Mouse (Mus musculus): ENCODE results near the gene Mapk1ip1l. TPM values are rescaled to one million over a fixed set of nuclear protein-coding genes. Genes with fewer than 3 reads are reported as not detected.

Mapk1ip1l gene
- total and polyA plus RNA-seq, 3 experiments: 33.8 to 159 (median 59.5) TPM

GRCm38 (mm10) chr14:47287021-47287420, 11.0 kb upstream of the Mapk1ip1l start:
- H3K4me3 ChIP-seq (ENCODE audit: control insufficient read depth in 1 of 2, insufficient read depth in 1 of 2, low read depth in 2 of 2, low read length in 2 of 2): no peak overlapping the region
- H3K36me3 ChIP-seq (ENCODE audit: control insufficient read depth in 1 of 2, insufficient read depth in 2 of 2, low read length in 2 of 2): peaks cover 4 to 33% of the 10 kb centered on the region in 2 experiments; a peak in 3 of 4 replicates
- DNase-seq (ENCODE audit: low read depth, low spot score): no peak
- H3K27me3 ChIP-seq (ENCODE audit: control insufficient read depth in 1 of 2, insufficient read depth in 2 of 2, low read length in 2 of 2): no peaks in the 10 kb centered on the region
- H3K4me1 ChIP-seq (ENCODE audit: control insufficient read depth in 1 of 2, insufficient read depth in 2 of 2, low read length in 2 of 2): peaks cover 10 to 22% of the 10 kb centered on the region in 2 experiments
- no peak overlapping the region for H3K9ac ChIP-seq (ENCODE audit: control insufficient read depth, low read depth, low read length, poor library complexity, severe bottlenecking)
- H3K27ac ChIP-seq (ENCODE audit: control insufficient read depth, low read depth, low read length): no peak overlapping the region
- no peaks in the 10 kb centered on the region for H3K9me3 ChIP-seq (replicated peaks; ENCODE audit: insufficient read depth, low read length)
- peaks cover 26% of the 10 kb centered on the region for H3K79me2 ChIP-seq (ENCODE audit: control insufficient read depth, insufficient read depth, low read length, poor library complexity)
- no peak for TF ChIP-seq POLR2AphosphoS5 (IDR thresholded peaks at IDR 0.05; ENCODE audit: borderline replicate concordance, low read depth, low read length)
- no peak for TF ChIP-seq ZNF384 (IDR thresholded peaks at IDR 0.05; ENCODE audit: low read depth, low read length)
- no peak for TF ChIP-seq CHD1 (IDR thresholded peaks at IDR 0.05; ENCODE audit: low read depth, low read length)
- TF ChIP-seq E2F4 (IDR thresholded peaks at IDR 0.05; ENCODE audit: borderline replicate concordance, low read depth, low read length): no peak
- no peak for TF ChIP-seq MYB (IDR thresholded peaks at IDR 0.05; ENCODE audit: low read depth, low read length)
- no peak for TF ChIP-seq UBTF (IDR thresholded peaks at IDR 0.05; ENCODE audit: borderline replicate concordance, insufficient read depth, low read depth, low read length)
- TF ChIP-seq NELFE (IDR thresholded peaks at IDR 0.05; ENCODE audit: low read depth, low read length): no peak
- no peak for TF ChIP-seq MEF2A (IDR thresholded peaks at IDR 0.05; ENCODE audit: extremely low read depth, insufficient replicate concordance, low read depth, low read length, poor library complexity, severe bottlenecking)
- no peak for TF ChIP-seq TAL1 (IDR thresholded peaks at IDR 0.05; ENCODE audit: low read length)
- TF ChIP-seq POLR2A (IDR thresholded peaks at IDR 0.05; ENCODE audit: control insufficient read depth in 1 of 2, insufficient read depth in 1 of 2, low read depth in 1 of 2, low read length in 2 of 2, poor library complexity in 1 of 2): no peak
- no peak for TF ChIP-seq MAZ (IDR thresholded peaks at IDR 0.05; ENCODE audit: low read depth, low read length)
- TF ChIP-seq CTCF (IDR thresholded peaks at IDR 0.05 in 2 of 3, conservative IDR thresholded peaks at IDR 0.05 in 1 of 3; ENCODE audit: control insufficient read depth in 1 of 3, insufficient read depth in 1 of 3, low read depth in 2 of 3, low read length in 3 of 3, poor library complexity in 1 of 3, severe bottlenecking in 1 of 3): no peak
- TF ChIP-seq USF1 (IDR thresholded peaks at IDR 0.05; ENCODE audit: low read depth, low read length): no peak
- TF ChIP-seq GABPA (IDR thresholded peaks at IDR 0.05; ENCODE audit: low read depth, low read length): no peak
- no peak for TF ChIP-seq HCFC1 (IDR thresholded peaks at IDR 0.05; ENCODE audit: low read depth, low read length)
- TF ChIP-seq MAFK (IDR thresholded peaks at IDR 0.05; ENCODE audit: borderline replicate concordance, low read depth, low read length): no peak

- Histone ChIP-seq H3K9me3 (replicated peaks; ENCODE audit: insufficient read depth, low read length) (no peaks in the 10 kb centered on the region), H3K9ac (ENCODE audit: control insufficient read depth, low read depth, low read length, poor library complexity, severe bottlenecking) (no peak overlapping the region), H3K4me1 (ENCODE audit: control insufficient read depth in 1 of 2, insufficient read depth in 2 of 2, low read length in 2 of 2) (peaks cover 0 to 6% of the 10 kb centered on the region in 2 experiments; a peak in 3 of 4 replicates), H3K27me3 (ENCODE audit: control insufficient read depth in 1 of 2, insufficient read depth in 2 of 2, low read length in 2 of 2) (no peaks in the 10 kb centered on the region), H3K27ac (ENCODE audit: control insufficient read depth, low read depth, low read length) (no peak overlapping the region), H3K79me2 (ENCODE audit: control insufficient read depth, insufficient read depth, low read length, poor library complexity) (peaks cover 3% of the 10 kb centered on the region), H3K4me3 (ENCODE audit: control insufficient read depth in 1 of 2, insufficient read depth in 1 of 2, low read depth in 2 of 2, low read length in 2 of 2) (no peak overlapping the region), H3K36me3 (ENCODE audit: control insufficient read depth in 1 of 2, insufficient read depth in 2 of 2, low read length in 2 of 2) (peaks cover 4 to 14% of the 10 kb centered on the region in 2 experiments; a peak in 3 of 4 replicates)
- TF ChIP-seq POLR2AphosphoS2 (IDR thresholded peaks at IDR 0.05; ENCODE audit: low read length) (no peak), TCF12 (IDR thresholded peaks at IDR 0.05; ENCODE audit: low read depth, low read length) (no peak), KAT2A (conservative IDR thresholded peaks at IDR 0.05; ENCODE audit: low read depth, low read length) (no peak), MEF2A (IDR thresholded peaks at IDR 0.05; ENCODE audit: extremely low read depth, insufficient replicate concordance, low read depth, low read length, poor library complexity, severe bottlenecking) (no peak), JUND (IDR thresholded peaks at IDR 0.05; ENCODE audit: low read depth, low read length) (no peak), ZNF384 (IDR thresholded peaks at IDR 0.05; ENCODE audit: low read depth, low read length) (no peak), SIN3A (IDR thresholded peaks at IDR 0.05; ENCODE audit: low read length) (no peak), MYC (IDR thresholded peaks at IDR 0.05; ENCODE audit: low read depth, low read length) (no peak), USF1 (IDR thresholded peaks at IDR 0.05; ENCODE audit: low read depth, low read length) (no peak), ELF1 (IDR thresholded peaks at IDR 0.05; ENCODE audit: low read depth, low read length) (no peak), MAX (IDR thresholded peaks at IDR 0.05; ENCODE audit: low read length) (no peak)
- no peak for DNase-seq (ENCODE audit: low read depth, low spot score)
Observed at GRCm38 (mm10) chr14:47291772-47292171, 6.3 kb upstream of the Mapk1ip1l start.
